Mouse (Mus musculus) cerebellum, postnatal 10 days (tissue): ENCODE results near the gene Lrrc23.

Source experiments
- DNase-seq, 2 experiments: peaks; one replicate each; pipeline ENCODE4 v3.0.0; 2021; ENCODE audit warnings: mixed read lengths in 2 of 2

Lrrc23 gene

GRCm38 (mm10) chr6:124740888-124741761 lies 38.4 kb downstream of the Lrrc23 start, which contains the start of gene Grcc10:
Gene Grcc10, minus strand, starts transcription at chr6:124741374.
- peak; percentile 92 to 93 for DNase-seq

- peak; percentile 70 to 81 for DNase-seq
Measured at GRCm38 (mm10) chr6:124740211-124740887, 39.2 kb downstream of the Lrrc23 start.

- no peak for DNase-seq
Measured at GRCm38 (mm10) chr6:124739231-124739796, 40.2 kb downstream of the Lrrc23 start.

- no peak for DNase-seq
Measured at GRCm38 (mm10) chr6:124738511-124739023, 41.0 kb downstream of the Lrrc23 start, which contains the start of gene Ptpn6. Gene Ptpn6, minus strand, starts transcription at chr6:124738714.

- DNase-seq, result no peak
Measured at GRCm38 (mm10) chr6:124737040-124737439, 42.5 kb downstream of the Lrrc23 start.

DNA sequence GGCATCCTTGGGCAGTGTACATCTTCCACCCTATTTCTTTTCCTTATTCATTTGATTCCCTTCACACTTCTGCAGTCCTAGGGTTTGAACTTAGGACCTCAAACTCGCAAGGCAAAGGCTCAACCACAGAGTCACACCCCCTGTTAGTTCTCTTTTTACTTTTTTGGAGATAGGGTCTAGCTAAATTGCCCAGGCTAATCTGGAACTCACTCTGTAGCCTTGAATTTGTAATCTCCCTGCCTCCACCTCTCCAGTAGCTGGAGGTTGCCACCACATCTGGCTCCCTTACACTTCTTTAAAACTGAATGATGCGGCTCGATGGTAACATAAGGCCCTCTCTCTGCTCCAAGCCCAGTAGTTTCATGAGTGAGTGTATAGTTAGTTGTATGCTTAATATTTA lies 45.1 kb downstream of the Lrrc23 start:
- no peak for DNase-seq

GRCm38 (mm10) chr6:124732476-124733370 lies 46.8 kb downstream of the Lrrc23 start:
- no peak for DNase-seq

GRCm38 (mm10) chr6:124731038-124731437 lies 48.5 kb downstream of the Lrrc23 start:
- no peak for DNase-seq

DNA sequence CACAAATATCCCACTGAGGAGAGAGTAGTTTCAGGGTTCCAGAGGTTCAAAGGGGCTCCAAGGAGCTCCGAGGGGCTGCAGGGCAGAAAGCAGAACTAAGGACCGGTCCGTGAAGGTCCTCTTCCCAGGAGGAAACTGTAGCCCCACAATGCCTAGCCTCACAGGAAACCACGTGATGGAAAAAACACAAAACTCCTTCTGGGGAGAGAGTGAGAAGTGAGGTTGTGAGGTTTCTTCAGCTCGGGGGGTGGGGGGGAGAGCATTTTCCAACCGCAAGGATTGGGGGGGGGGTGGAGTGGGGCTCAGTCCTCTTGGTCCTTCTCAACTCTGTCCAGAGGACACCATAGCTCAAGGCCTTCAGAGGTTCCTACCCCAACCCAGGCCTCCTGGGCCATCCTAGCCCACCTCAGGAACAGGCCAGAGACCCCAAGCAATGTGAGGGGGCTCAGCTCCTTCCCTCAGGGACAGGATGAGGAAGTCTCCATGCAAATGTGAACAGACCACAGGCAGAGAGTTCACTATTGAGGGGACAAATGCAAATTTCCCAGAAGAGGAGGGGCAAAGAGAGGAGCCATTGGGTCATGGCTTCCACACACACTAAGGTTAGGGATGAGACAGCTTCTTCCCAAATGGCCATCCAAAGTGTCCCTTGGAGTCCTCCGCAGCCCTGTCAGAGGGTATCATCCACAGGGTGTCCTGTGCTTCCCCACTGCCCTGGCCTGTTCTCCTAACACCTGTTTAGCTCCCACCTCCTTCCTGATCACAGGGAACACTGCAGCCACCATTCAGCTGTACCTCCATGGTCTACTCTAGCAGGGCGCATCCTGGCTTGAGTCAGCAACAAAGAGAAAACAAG lies 49.4 kb downstream of the Lrrc23 start:
- no peak for DNase-seq

- DNase-seq, result no peak
Measured at GRCm38 (mm10) chr6:124728621-124729020, 50.9 kb downstream of the Lrrc23 start.

DNA sequence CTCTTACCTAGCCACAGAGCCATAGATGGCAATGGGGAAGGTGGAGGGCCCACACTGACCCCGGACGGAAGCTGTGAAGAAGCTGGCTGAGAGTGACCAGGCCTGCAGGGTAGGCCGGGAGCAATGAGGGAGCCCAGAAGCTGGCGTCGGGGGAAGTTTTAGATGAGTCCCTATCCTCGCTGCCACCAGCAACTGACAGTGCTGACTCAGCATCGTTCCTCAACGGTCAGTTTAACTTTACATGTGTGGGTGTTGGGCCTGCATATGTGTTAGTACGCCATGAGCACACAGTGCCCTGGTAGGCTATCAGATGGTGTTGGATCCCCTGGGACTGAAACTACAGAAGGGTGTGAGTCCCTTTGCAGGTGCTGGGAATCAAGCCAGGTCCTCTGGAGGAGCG lies 55.1 kb downstream of the Lrrc23 start:
- DNase-seq, result no peak

GRCm38 (mm10) chr6:124723541-124723940 lies 56.0 kb downstream of the Lrrc23 start:
- no peak for DNase-seq

DNA sequence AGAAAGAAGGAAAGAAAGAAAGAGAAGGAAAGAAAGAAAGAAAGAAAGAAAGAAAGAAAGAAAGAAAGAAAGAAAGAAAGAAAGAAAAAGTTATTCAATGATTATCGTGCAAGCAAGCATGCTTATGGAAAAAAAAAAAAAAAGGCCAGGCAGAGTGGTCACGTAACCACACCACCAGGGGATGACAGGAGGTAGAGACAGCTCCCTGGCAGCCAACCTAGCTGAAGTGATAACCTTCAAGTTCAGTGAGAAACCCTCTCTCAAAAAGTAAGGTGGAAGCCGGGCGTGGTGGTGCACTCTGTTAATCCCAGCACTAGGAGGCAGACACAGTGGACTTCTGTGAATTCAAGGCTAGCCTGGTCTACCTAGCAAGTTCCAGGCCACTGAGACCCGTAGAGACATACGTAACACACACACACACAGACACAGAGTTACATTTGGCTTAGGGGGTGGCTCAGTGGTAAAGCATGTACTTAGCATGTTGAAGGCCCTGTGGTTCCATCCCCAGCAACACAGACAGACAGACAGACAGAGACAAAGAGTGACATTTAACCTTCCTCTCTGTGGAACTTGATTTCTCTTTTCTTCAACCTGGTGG lies 56.6 kb downstream of the Lrrc23 start:
- no peak for DNase-seq

DNA sequence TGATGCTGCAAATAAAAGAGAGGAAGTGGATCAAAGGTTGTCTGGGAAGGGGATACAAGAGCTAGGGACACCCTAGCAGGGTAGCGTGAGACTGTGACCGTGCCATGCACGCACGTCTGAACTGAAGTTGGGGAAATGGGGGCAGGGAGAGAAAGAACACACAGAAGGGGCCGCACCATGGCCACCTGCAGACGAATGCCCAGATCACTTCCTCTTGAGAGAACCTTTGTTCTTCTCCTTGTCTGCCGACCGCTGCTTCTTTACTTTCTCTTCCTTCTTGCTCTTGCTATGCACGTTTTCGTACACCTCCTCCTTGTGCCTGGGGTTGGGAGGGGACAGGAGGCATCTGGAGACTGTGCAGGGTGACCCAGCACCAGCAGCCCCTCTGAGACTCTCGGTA lies 58.6 kb downstream of the Lrrc23 start:
- no peak for DNase-seq
